Mouse (Mus musculus) CD4-positive, CD25-positive, alpha-beta regulatory T cell, adult 2 months (primary cell): ENCODE measurements around the gene Vps37c.

Experiments
- DNase-seq: peaks from one replicate; pipeline ENCODE4 v3.0.0-alpha.2; 2012; ENCODE audit warnings: low read depth, low spot score

Vps37c gene

DNA sequence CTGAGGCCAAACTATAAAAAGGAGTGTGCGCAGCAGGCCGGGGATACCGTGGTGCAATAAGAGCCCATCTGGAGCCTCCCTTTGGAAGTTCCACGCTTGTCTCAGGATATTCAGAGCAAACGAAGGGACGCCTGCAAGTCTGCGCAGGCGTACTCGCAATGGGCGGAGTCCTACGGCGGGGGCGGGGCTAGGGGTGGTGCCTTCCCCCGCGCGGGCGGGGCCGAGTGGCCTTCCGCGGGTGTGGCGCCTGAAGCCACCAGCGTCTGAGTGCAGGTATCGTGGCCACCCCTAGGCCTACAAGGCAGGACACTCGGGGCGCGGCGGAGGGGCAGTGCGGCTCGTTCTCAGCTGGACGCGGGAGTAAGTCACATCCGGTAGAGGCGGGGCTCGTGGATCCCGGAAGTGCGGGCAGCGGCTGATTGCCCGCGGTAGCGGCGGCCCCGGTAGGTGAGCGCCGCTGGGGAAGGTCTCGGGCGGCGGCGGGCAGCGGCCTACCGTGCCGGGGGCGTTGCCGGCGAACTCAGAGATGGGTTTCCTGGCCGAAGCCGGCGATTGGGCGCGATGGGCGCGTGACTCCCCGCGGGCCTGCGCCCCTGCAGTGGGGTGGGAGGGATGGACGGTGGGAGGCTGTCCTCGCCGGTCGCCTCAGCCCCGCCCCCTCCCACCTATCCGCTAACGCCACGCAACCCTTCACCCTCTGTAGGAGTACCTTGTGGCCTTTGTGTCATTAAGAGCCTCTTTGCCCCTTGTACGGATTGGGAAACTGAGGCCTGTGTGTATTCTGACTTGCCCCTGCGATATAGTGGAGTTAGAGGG lies at the start of gene Vps37c:
Vps37c (plus strand) TSS at position 199 of the 816 bp plus-strand sequence.
- DNase-seq, result peak; percentile 93

DNA sequence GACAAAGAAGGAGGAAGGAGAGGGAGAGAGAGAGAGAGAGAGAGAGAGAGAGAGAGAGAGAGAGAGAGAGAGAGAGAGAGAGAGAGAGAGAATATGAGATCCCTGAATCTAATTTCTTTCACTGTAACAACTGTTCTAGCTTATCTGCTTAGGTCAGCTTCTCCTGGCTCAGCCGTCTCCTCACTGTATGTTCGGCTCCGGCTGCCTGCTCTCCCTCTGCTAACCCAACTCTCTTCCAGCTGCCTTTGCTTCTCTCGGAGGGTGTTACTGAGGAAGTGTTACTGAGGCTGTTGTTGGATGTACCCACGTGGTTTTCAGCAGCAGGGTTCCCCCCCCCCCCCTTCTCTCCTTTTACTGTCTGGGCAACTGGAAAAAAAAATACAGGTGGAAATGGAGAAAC lies 48.5 kb upstream of the Vps37c start:
- no peak for DNase-seq

GRCm38 (mm10) chr19:10640589-10641378 lies 47.8 kb upstream of the Vps37c start:
- DNase-seq, result no peak

- DNase-seq, result no peak
These were observed 42.9 kb upstream of the Vps37c start for GRCm38 (mm10) chr19:10645616-10646015.

DNA sequence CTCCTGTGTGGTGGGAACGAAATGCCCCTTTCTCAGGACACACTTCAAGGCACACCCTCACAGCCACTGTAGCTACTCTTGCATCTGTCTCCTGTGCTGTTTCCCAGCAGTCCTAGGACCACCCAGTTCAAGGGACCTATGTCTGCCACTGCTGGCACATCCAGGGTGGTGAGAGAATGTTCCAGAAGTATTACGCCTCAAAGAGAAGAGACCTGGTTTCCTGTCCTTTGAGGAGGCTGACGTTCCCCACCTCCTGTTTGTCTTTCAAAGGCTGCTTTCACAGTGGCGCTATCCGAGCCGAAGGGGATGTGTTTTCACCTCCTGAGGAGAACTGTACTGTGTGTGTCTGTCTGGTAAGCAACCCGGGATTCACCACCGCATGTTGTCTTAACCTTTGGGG lies 40.4 kb upstream of the Vps37c start:
- peak; percentile 54 for DNase-seq

DNA sequence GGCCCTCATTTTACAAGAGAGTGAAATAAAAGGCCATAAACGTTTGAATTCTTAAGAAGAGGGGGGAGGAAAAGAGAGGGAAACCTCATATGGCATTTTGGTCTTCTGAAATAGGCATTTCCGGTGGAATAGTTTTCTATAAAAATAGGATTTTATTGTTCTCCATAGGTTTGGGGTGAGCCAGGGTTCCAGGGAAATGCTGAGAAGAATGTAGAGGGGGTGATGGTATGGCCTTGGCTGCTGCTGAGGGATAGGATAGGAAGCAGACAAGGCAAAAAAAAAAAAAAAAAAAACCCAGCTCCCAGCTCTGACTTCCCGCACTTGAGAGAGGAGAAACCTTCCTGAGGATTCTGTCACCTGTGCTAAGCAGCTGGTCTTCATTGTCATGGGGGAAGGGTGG lies 32.5 kb upstream of the Vps37c start:
- DNase-seq, result no peak

DNA sequence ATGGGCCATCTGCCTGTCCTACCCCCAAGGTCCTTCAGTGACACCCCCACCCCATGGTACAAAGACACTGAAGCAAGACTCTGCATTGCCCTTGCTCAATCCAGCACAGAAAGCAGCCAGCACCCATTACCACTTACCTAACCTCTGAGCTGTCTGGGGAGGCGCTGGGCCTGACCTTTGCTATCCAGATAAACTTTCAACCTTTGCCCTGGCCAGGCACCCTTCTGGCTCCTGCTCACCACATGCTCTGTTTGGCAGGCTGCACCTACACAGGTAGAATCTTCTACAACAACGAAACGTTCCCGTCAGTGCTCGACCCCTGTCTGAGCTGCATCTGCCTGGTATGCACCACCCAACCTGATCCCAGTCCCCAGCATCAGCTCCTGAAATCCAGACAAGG lies 30.8 kb upstream of the Vps37c start:
- DNase-seq, result no peak

- no peak for DNase-seq
These were observed 30.1 kb upstream of the Vps37c start for GRCm38 (mm10) chr19:10658406-10658805.

DNA sequence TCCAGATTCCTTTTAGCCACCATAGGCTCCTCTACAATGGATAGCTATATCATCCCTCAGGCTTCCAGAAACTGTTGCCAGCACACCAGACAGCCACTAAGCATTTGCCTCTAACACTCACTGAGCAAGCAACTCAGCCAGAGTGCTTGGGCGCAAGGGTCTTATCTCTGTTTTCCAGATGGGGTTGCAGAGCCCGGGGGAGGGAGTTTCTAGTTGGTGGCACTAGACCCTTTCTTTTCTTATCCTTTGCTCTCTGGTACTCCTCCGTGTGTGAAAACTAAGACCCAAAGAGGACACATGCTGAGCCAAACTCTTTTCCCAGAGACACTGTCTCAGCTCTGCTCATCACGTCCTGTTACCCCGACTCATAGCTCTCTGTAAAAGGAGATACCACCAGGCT lies 27.2 kb upstream of the Vps37c start:
- DNase-seq, result no peak

- no peak for DNase-seq
These were observed 26.6 kb upstream of the Vps37c start for GRCm38 (mm10) chr19:10661919-10662318.

DNA sequence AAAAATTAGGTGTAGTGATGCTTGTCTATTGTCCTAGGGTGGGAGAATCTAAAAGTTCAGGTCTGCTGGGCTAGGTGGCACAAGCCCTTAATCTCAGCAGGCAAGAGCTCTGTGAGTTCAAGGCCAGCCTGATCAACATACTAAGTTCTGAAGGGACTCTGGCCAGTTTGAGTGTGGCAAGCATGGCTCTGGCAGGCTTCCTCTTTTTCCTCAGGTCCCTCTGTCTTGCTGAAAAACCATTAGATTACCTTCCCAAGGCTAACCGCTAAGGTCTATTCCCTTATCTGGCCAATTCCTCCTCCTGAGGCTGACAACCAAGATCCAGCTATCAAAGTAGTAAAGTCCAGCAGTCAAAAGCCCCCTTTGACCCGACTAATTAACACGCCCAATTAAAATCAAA lies 25.9 kb upstream of the Vps37c start:
- no peak for DNase-seq

DNA sequence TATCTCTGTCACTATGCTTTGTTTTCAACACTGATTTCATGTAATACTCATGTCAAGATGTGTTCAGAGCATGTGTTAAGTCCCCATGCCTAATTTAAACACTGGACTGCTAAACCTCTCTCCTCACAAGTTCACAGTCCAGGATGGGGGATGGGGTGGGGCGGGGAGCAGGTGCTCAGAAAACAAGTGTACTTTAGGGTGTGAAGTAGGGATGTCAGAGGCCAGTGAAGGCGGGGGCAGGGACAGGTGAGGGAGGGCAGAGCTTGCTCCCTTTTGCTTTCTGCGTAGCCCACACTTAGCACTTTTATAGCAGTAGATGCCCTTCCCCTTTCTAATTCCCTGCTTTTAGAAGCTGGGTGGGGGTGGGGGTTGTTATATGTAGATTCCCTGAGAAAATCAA lies 23.4 kb upstream of the Vps37c start:
- peak; percentile 9 for DNase-seq

- DNase-seq, result peak; percentile 86
These were observed 23.0 kb upstream of the Vps37c start for GRCm38 (mm10) chr19:10665499-10665898.

GRCm38 (mm10) chr19:10671319-10671718 lies 17.2 kb upstream of the Vps37c start:
- DNase-seq, result no peak

- no peak for DNase-seq
These were observed 16.6 kb upstream of the Vps37c start for GRCm38 (mm10) chr19:10671854-10672417.

DNA sequence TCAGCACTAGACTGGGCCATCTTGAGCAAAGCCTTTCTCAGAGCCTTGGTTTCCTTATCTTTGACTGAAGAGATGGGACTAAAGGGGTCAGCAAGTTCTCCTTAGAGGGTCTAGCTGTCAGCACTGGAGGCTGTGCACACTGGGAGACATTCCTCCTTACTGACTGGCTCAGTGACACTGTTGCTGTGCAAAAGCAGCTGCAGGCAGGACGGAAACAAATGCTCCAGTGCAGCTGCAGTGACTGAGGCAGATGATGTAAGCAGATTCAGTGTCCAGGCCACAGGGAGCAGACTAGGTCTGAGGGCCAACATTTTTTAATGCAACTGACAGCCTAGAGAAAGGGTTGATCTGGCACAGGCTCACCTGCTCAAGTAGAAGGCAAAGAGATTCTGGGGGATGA lies 15.3 kb upstream of the Vps37c start:
- DNase-seq, result no peak

DNA sequence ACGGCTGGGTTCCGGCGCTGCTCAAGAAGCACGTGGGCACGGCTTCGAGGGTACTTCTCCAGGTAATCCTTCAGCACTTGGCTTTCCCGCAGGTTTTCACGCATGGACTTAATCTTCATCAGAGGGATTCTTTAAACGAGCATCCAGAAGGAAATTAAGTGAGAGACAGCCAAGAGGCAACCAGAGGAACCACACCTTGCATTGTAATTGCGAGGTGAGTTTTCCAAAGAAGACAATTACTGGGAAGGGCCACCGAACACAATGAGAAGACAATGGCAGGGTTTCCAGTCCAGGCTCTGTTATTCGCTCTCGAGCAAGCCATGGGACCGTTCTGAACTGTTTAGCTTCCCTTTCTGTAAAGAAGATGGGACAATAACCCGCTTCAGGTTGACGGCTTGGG lies 11.9 kb upstream of the Vps37c start:
- no peak for DNase-seq

DNA sequence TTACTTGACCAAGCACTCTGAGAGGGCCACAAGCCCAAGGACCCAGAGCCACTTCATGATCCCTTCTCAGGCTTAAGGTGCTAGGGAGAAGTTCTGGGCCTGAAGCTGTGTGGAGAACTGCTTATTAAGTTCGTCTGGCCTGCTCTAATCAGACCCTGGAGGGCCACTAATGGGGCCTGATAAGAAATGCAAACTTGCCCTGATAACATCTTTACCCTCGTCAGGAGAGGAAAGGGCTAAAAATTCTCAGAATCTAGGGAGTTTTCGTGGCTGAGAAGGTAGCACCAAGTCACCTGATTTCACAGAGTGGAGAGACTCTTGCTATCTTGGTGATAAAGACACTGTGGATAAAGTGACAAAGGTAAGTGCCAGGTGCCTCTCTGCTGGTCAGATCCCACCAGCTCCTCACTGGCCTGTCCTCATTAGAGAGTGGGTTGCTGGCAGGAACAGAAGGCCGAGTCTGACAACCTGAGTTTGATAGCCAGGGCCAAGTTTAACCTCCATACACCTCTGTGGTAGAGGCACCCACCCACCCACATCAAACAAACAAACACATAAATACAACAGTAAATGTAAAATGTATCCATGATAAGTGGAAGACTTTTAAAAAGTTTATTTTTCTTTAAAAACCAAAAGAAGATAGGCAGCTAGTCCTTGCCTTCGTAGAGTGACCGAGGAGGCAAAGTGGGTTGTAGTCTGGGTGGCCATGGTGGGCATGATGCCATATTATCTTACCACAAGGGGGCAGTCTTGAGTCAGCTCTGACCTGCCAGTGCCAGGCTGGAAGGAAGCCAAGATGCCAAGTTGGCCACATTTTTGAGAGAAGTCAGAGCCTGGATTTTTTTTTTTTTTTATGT lies 10.4 kb upstream of the Vps37c start, which contains the start of gene Pga5:
Pga5 (minus strand) TSS at position 157 of the 857 bp plus-strand sequence.
- DNase-seq, result peak; percentile 88

GRCm38 (mm10) chr19:10678772-10679067 lies 9.8 kb upstream of the Vps37c start:
- no peak for DNase-seq

DNA sequence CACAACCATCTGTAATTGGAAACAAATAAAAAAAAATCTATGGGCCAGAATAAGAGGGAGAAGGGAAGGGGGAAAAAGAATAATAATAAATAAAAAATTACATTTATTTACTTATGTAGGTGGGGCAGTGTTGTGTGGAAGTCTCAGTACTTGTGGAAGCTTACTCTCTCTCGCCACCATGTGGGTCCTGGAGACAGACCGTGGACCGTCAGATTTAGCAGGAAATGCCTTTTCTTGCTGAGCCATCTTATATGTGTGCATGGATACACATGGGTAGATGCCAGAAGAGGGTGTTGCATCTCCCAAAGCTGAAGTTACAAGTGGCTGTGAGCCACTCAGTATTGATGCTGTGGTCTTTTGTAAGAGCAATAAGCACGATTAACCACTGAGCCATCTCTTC lies 7.0 kb upstream of the Vps37c start:
- DNase-seq, result no peak

DNA sequence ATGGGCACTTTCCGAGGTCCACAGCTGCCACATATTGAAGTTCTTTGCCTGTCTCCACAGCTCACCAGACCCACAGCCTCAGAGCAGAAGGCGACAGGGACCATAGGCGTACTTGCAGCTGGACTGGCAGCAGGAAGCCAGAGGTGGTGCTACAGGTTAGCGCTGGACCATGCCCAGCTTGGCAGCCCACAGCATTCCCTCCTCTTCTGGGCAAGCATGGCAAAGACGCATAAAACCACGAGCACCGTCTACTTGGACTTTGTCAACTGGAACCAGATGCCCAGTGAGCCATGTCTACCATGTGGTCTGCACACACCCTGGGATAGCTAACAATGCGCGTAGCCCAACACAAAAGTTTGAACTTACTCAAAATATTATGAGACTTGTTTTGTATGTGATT lies 3.5 kb upstream of the Vps37c start:
- DNase-seq, result no peak

- no peak for DNase-seq
These were observed 2.8 kb upstream of the Vps37c start for GRCm38 (mm10) chr19:10685727-10686126.
